Mouse (Mus musculus): ENCODE data around the gene Cd300lg. TPM values are rescaled to one million over a fixed set of nuclear protein-coding genes. Genes with fewer than 3 reads are reported as not detected.

Cd300lg gene
- polyA plus RNA-seq, 1 experiment from 2014 or later: 5.4 TPM

- no peaks in the 10 kb centered on the region for H3K4me1 ChIP-seq (replicated peaks; ENCODE audit: control insufficient read depth, insufficient read depth, low read length)
- no peak overlapping the region for H3K9ac ChIP-seq (ENCODE audit: low read depth, low read length)
- no peak for TF ChIP-seq CTCF (IDR thresholded peaks at IDR 0.05; ENCODE audit: low read depth)
- no peak overlapping the region for H3K4me2 ChIP-seq (replicated peaks; ENCODE audit: low read depth)
- H3K36me3 ChIP-seq (ENCODE audit: control insufficient read depth, insufficient read depth): no peaks in the 10 kb centered on the region; the same call in 1 of the 2 replicates
- no peaks in the 10 kb centered on the region for H3K27me3 ChIP-seq (replicated peaks; ENCODE audit: control insufficient read depth, insufficient read depth, low read length)
- ATAC-seq: no peak
- no peaks in the 10 kb centered on the region for H3K9me3 ChIP-seq (ENCODE audit: control insufficient read depth)
- 73% methylated on average over 13 of the region's 13 CpGs for WGBS
- H3K4me3 ChIP-seq (ENCODE audit: low read depth, low read length): no peak overlapping the region
- no peak overlapping the region for H3K27ac ChIP-seq (ENCODE audit: low read depth, low read length)
These were observed 31.2 kb upstream of the Cd300lg start for GRCm38 (mm10) chr11:102010140-102010539.

DNA sequence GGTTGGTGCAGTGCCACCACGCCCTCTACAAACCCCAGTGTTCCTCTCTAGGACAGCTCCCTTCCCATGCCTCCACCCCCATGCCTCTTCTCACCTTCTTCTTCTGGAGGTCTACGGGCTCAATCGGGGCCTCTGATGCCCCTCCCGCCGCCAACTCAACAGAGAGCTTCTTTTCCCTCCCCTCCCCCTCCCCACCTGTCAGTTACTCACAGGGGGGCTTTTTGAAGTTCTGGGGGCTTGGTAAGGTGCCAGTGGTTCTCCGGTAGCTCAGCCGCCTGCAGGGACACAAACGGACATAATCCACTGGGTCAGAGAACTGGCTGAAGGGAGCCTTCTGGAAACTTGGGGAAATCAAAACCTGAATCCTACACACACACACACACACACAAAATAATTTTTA lies 29.8 kb upstream of the Cd300lg start:
- Histone ChIP-seq H3K27me3 (replicated peaks; ENCODE audit: control insufficient read depth, insufficient read depth, low read length) (no peaks in the 10 kb centered on the region), H3K4me1 (replicated peaks; ENCODE audit: control insufficient read depth, insufficient read depth, low read length) (no peaks in the 10 kb centered on the region), H3K36me3 (ENCODE audit: control insufficient read depth, insufficient read depth) (no peaks in the 10 kb centered on the region; the same call in 1 of the 2 replicates), H3K4me3 (ENCODE audit: low read depth, low read length) (no peak overlapping the region), H3K4me2 (replicated peaks; ENCODE audit: low read depth) (no peak overlapping the region), H3K9me3 (ENCODE audit: control insufficient read depth) (no peaks in the 10 kb centered on the region), H3K9ac (ENCODE audit: low read depth, low read length) (no peak overlapping the region), H3K27ac (ENCODE audit: low read depth, low read length) (no peak overlapping the region)
- no peak for ATAC-seq
- 90% methylated on average over 8 of the region's 8 CpGs for WGBS
- TF ChIP-seq CTCF (IDR thresholded peaks at IDR 0.05; ENCODE audit: low read depth): no peak

- H3K4me2 ChIP-seq (replicated peaks; ENCODE audit: low read depth): no peak overlapping the region
- H3K9ac ChIP-seq (ENCODE audit: low read depth, low read length): no peak overlapping the region
- H3K9me3 ChIP-seq (ENCODE audit: control insufficient read depth): no peaks in the 10 kb centered on the region
- no peak overlapping the region for H3K27ac ChIP-seq (ENCODE audit: low read depth, low read length)
- no peak for ATAC-seq
- WGBS: 90% methylated on average over 8 of the region's 8 CpGs
- H3K36me3 ChIP-seq (ENCODE audit: control insufficient read depth, insufficient read depth): no peaks in the 10 kb centered on the region; the same call in 1 of the 2 replicates
- TF ChIP-seq CTCF (IDR thresholded peaks at IDR 0.05; ENCODE audit: low read depth): peak; percentile 30
- H3K4me3 ChIP-seq (ENCODE audit: low read depth, low read length): no peak overlapping the region
- H3K4me1 ChIP-seq (replicated peaks; ENCODE audit: control insufficient read depth, insufficient read depth, low read length): no peaks in the 10 kb centered on the region
- H3K27me3 ChIP-seq (replicated peaks; ENCODE audit: control insufficient read depth, insufficient read depth, low read length): no peaks in the 10 kb centered on the region
These were observed 28.1 kb upstream of the Cd300lg start for GRCm38 (mm10) chr11:102013201-102013600.

DNA sequence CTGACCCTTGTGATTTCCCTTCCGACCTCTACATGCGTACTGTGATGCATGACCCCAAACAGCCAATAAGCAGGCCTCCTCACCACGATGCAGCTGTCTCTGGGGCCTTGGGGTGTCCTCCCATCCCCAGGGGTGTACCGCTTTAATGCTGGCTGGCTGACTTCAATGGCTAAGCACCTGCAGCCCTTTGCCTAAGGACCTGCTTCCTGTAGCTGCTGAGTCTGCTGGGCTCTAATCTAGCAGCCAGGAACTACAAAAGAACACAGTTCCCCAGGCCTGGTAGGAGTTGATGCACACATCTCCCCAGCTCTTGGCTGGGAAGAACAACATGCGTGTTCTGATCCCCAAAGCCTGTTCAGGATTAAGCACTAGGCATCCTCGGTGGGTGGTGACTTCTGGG lies 25.8 kb upstream of the Cd300lg start:
- Histone ChIP-seq H3K36me3 (ENCODE audit: control insufficient read depth, insufficient read depth) (no peaks in the 10 kb centered on the region; the same call in 1 of the 2 replicates), H3K9ac (ENCODE audit: low read depth, low read length) (no peak overlapping the region), H3K9me3 (ENCODE audit: control insufficient read depth) (no peaks in the 10 kb centered on the region), H3K4me1 (replicated peaks; ENCODE audit: control insufficient read depth, insufficient read depth, low read length) (no peaks in the 10 kb centered on the region), H3K27ac (ENCODE audit: low read depth, low read length) (no peak overlapping the region), H3K4me2 (replicated peaks; ENCODE audit: low read depth) (no peak overlapping the region), H3K4me3 (ENCODE audit: low read depth, low read length) (no peak overlapping the region), H3K27me3 (replicated peaks; ENCODE audit: control insufficient read depth, insufficient read depth, low read length) (no peaks in the 10 kb centered on the region)
- ATAC-seq: no peak
- no peak for TF ChIP-seq CTCF (IDR thresholded peaks at IDR 0.05; ENCODE audit: low read depth)
- WGBS: 81% methylated on average over 6 of the region's 6 CpGs

- Histone ChIP-seq H3K36me3 (ENCODE audit: control insufficient read depth, insufficient read depth) (no peaks in the 10 kb centered on the region; the same call in 1 of the 2 replicates), H3K4me3 (ENCODE audit: low read depth, low read length) (no peak overlapping the region), H3K9me3 (ENCODE audit: control insufficient read depth) (no peaks in the 10 kb centered on the region), H3K9ac (ENCODE audit: low read depth, low read length) (no peak overlapping the region), H3K4me1 (replicated peaks; ENCODE audit: control insufficient read depth, insufficient read depth, low read length) (no peaks in the 10 kb centered on the region), H3K27me3 (replicated peaks; ENCODE audit: control insufficient read depth, insufficient read depth, low read length) (no peaks in the 10 kb centered on the region), H3K4me2 (replicated peaks; ENCODE audit: low read depth) (no peak overlapping the region), H3K27ac (ENCODE audit: low read depth, low read length) (no peak overlapping the region)
- no peak for TF ChIP-seq CTCF (IDR thresholded peaks at IDR 0.05; ENCODE audit: low read depth)
- no peak; the same call in 1 of the 2 replicates for ATAC-seq
- WGBS: 90% methylated on average over 1 of the region's 1 CpGs
These were observed 25.2 kb upstream of the Cd300lg start for GRCm38 (mm10) chr11:102016136-102016535.

DNA sequence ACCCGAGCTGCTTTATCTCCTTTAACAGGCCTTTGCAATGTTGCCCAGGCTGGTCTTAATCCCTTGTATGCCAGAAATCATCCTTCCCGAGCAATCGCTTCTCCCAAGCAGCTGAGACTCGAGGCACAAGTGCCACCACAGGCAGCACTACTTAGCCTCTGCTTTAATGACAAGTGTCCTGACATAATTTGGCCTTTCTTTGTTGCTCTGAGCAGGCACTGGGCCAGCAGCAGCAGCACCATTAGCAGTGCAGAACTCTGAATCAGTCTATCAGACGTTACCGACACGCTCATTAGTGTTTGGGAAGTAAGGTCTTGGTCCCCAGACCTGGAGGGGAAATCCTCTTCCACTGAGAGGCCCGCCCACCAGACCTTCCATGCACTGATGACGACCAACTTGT lies 21.6 kb upstream of the Cd300lg start:
- H3K9me3 ChIP-seq (ENCODE audit: control insufficient read depth): no peaks in the 10 kb centered on the region
- no peaks in the 10 kb centered on the region for H3K4me1 ChIP-seq (replicated peaks; ENCODE audit: control insufficient read depth, insufficient read depth, low read length)

GRCm38 (mm10) chr11:102021196-102021595 lies 20.1 kb upstream of the Cd300lg start:
- 0 out of 2 replicates have a peak, but pooled peaks cover 7% of the 10 kb centered on the region for H3K27me3 ChIP-seq (replicated peaks; ENCODE audit: control insufficient read depth, insufficient read depth, low read length)
- 92% methylated on average over 5 of the region's 5 CpGs for WGBS
- H3K36me3 ChIP-seq (ENCODE audit: control insufficient read depth, insufficient read depth): no peaks in the 10 kb centered on the region
- H3K27ac ChIP-seq (ENCODE audit: low read depth, low read length): no peak overlapping the region
- TF ChIP-seq CTCF (IDR thresholded peaks at IDR 0.05; ENCODE audit: low read depth): no peak
- H3K9ac ChIP-seq (ENCODE audit: low read depth, low read length): no peak overlapping the region
- no peak overlapping the region for H3K4me3 ChIP-seq (ENCODE audit: low read depth, low read length)
- H3K4me1 ChIP-seq (replicated peaks; ENCODE audit: control insufficient read depth, insufficient read depth, low read length): no peaks in the 10 kb centered on the region
- H3K9me3 ChIP-seq (ENCODE audit: control insufficient read depth): no peaks in the 10 kb centered on the region
- H3K4me2 ChIP-seq (replicated peaks; ENCODE audit: low read depth): no peak overlapping the region
- no peak for ATAC-seq

More for the DNA sequence above, 21.6 kb upstream of the Cd300lg start:
- TF ChIP-seq CTCF (IDR thresholded peaks at IDR 0.05; ENCODE audit: low read depth): no peak
- H3K4me2 ChIP-seq (replicated peaks; ENCODE audit: low read depth): no peak overlapping the region
- H3K27ac ChIP-seq (ENCODE audit: low read depth, low read length): no peak overlapping the region
- H3K36me3 ChIP-seq (ENCODE audit: control insufficient read depth, insufficient read depth): no peaks in the 10 kb centered on the region
- 83% methylated on average over 9 of the region's 9 CpGs for WGBS
- H3K9ac ChIP-seq (ENCODE audit: low read depth, low read length): no peak overlapping the region
- ATAC-seq: no peak
- H3K27me3 ChIP-seq (replicated peaks; ENCODE audit: control insufficient read depth, insufficient read depth, low read length): no peaks in the 10 kb centered on the region
- no peak overlapping the region for H3K4me3 ChIP-seq (ENCODE audit: low read depth, low read length)
